17 mouse cellular contexts compared by ENCODE assay signal in genomic region chr16:5380626-5381025, GRCm38 (mm10).
"Had no signal": no experiment of that assay in that cellular context is flagged by ENCODE, and none has a peak within 500 bp of the region (broad histone marks: within the 10 kb centered on the region; RNA-seq: fewer than 3 reads in every experiment).

No protein-coding gene starts in this region.

- H3K4me1 ChIP-seq: neural tube, embryonic 12.5 days; stomach, embryonic 15.5 days had no signal

- H3K9ac ChIP-seq: neural tube, embryonic 12.5 days; neural tube, embryonic 13.5 days; neural tube, embryonic 15.5 days; stomach, embryonic 15.5 days had no signal

- H3K27me3 ChIP-seq: neural tube, embryonic 12.5 days; neural tube, embryonic 13.5 days; neural tube, embryonic 15.5 days; stomach, embryonic 15.5 days had no signal

- H3K36me3 ChIP-seq: neural tube, embryonic 12.5 days; neural tube, embryonic 13.5 days; neural tube, embryonic 15.5 days; stomach, embryonic 15.5 days had no signal

- DNase-seq: retina, postnatal 1 day; right cerebral cortex, adult 18-20 months; right cerebral cortex, postnatal 14 days; right cerebral cortex, postnatal 25 days; right cerebral cortex, postnatal 4 days; spleen, adult 18-20 months; thymus, adult 18-20 months; thymus, adult 2 months; thymus, postnatal 14 days; thymus, postnatal 25 days; thymus, postnatal 36 days; thymus, postnatal 4 days had no signal

- H3K27ac ChIP-seq: neural tube, embryonic 12.5 days; neural tube, embryonic 13.5 days; neural tube, embryonic 15.5 days; stomach, embryonic 15.5 days; stomach, postnatal 0 days had no signal

- H3K4me2 ChIP-seq: neural tube, embryonic 12.5 days; neural tube, embryonic 13.5 days; neural tube, embryonic 15.5 days; stomach, embryonic 15.5 days had no signal

- H3K4me3 ChIP-seq: neural tube, embryonic 12.5 days; neural tube, embryonic 13.5 days; neural tube, embryonic 15.5 days; stomach, embryonic 15.5 days had no signal

- H3K9me3 ChIP-seq: neural tube, embryonic 12.5 days; neural tube, embryonic 13.5 days; neural tube, embryonic 15.5 days; stomach, embryonic 15.5 days had no signal
